Mouse (Mus musculus): ENCODE data around the gene Cerkl. TPM values are rescaled to one million over a fixed set of nuclear protein-coding genes. Genes with fewer than 3 reads are reported as not detected.

Gene Cerkl
- total and polyA plus RNA-seq, 3 experiments: 0.02 to 1.4 TPM; not detected in 1

- H3K36me3 ChIP-seq (replicated peaks): no peaks in the 10 kb centered on the region
- DNase-seq (ENCODE audit: low spot score) (no peak), ATAC-seq (ENCODE audit: extremely low read depth, insufficient number of reproducible peaks, low FRiP score, poor library complexity, severe bottlenecking) (no peak)
- no peak overlapping the region for H3K4me3 ChIP-seq (ENCODE audit: low read depth, low read length)
- H3K9me3 ChIP-seq (replicated peaks): no peaks in the 10 kb centered on the region
- no peak for TF ChIP-seq CTCF (IDR thresholded peaks at IDR 0.05; ENCODE audit: low read depth, low read length)
- no peaks in the 10 kb centered on the region for H3K4me1 ChIP-seq (ENCODE audit: insufficient read depth, low read depth, low read length)
- H3K27me3 ChIP-seq (ENCODE audit: insufficient read depth, low read length): peaks cover 3% of the 10 kb centered on the region
These were observed 45.7 kb downstream of the Cerkl start for GRCm38 (mm10) chr2:79410903-79411255.

- no peak for DNase-seq (ENCODE audit: low spot score)
- no peak for TF ChIP-seq TAL1 (conservative IDR thresholded peaks at IDR 0.05; ENCODE audit: low read depth, low read length)
- TF ChIP-seq GATA1 (IDR thresholded peaks at IDR 0.05; ENCODE audit: borderline replicate concordance, low read length): no peak
- TF ChIP-seq GATA2 (IDR thresholded peaks at IDR 0.05; ENCODE audit: borderline replicate concordance, low read depth, low read length): no peak
- no peak for TF ChIP-seq POLR2AphosphoS5 (IDR thresholded peaks at IDR 0.05; ENCODE audit: insufficient replicate concordance, low read depth, low read length)
- TF ChIP-seq CTCF (IDR thresholded peaks at IDR 0.05; ENCODE audit: low read depth, low read length): no peak
- Histone ChIP-seq H3K4me1 (ENCODE audit: insufficient read depth, low read depth, low read length) (no peaks in the 10 kb centered on the region), H3K9me3 (replicated peaks) (no peaks in the 10 kb centered on the region), H3K4me3 (ENCODE audit: low read depth, low read length) (no peak overlapping the region), H3K36me3 (replicated peaks) (no peaks in the 10 kb centered on the region), H3K27me3 (ENCODE audit: insufficient read depth, low read length) (peaks cover 3% of the 10 kb centered on the region)
- ATAC-seq (ENCODE audit: extremely low read depth, insufficient number of reproducible peaks, low FRiP score, poor library complexity, severe bottlenecking): no peak
These were observed 46.2 kb downstream of the Cerkl start for GRCm38 (mm10) chr2:79410247-79410902.

GRCm38 (mm10) chr2:79405661-79406405 is 50.8 kb downstream of the Cerkl start:
- no peaks in the 10 kb centered on the region; the same call in 1 of the 2 replicates for H3K27me3 ChIP-seq (ENCODE audit: insufficient read depth, low read length)
- H3K36me3 ChIP-seq (replicated peaks): no peaks in the 10 kb centered on the region
- no peaks in the 10 kb centered on the region for H3K9me3 ChIP-seq (replicated peaks)
- DNase-seq (ENCODE audit: low spot score) (no peak), ATAC-seq (ENCODE audit: extremely low read depth, insufficient number of reproducible peaks, low FRiP score, poor library complexity, severe bottlenecking) (no peak)
- TF ChIP-seq TAL1 (conservative IDR thresholded peaks at IDR 0.05; ENCODE audit: low read depth, low read length) (no peak), GATA2 (IDR thresholded peaks at IDR 0.05; ENCODE audit: borderline replicate concordance, low read depth, low read length) (no peak), CTCF (IDR thresholded peaks at IDR 0.05; ENCODE audit: low read depth, low read length) (no peak), GATA1 (IDR thresholded peaks at IDR 0.05; ENCODE audit: borderline replicate concordance, low read length) (no peak), POLR2AphosphoS5 (IDR thresholded peaks at IDR 0.05; ENCODE audit: insufficient replicate concordance, low read depth, low read length) (no peak)
- H3K4me3 ChIP-seq (ENCODE audit: low read depth, low read length): no peak overlapping the region
- H3K4me1 ChIP-seq (ENCODE audit: insufficient read depth, low read depth, low read length): no peaks in the 10 kb centered on the region

- Histone ChIP-seq H3K4me1 (ENCODE audit: insufficient read depth, low read depth, low read length) (no peaks in the 10 kb centered on the region), H3K36me3 (replicated peaks) (no peaks in the 10 kb centered on the region), H3K4me3 (ENCODE audit: low read depth, low read length) (no peak overlapping the region), H3K9me3 (replicated peaks) (no peaks in the 10 kb centered on the region), H3K27me3 (ENCODE audit: insufficient read depth, low read length) (no peaks in the 10 kb centered on the region; the same call in 1 of the 2 replicates)
- DNase-seq (ENCODE audit: low spot score) (no peak), ATAC-seq (ENCODE audit: extremely low read depth, insufficient number of reproducible peaks, low FRiP score, poor library complexity, severe bottlenecking) (no peak)
- TF ChIP-seq POLR2AphosphoS5 (IDR thresholded peaks at IDR 0.05; ENCODE audit: insufficient replicate concordance, low read depth, low read length) (no peak), TAL1 (conservative IDR thresholded peaks at IDR 0.05; ENCODE audit: low read depth, low read length) (no peak), CTCF (IDR thresholded peaks at IDR 0.05; ENCODE audit: low read depth, low read length) (no peak), GATA1 (IDR thresholded peaks at IDR 0.05; ENCODE audit: borderline replicate concordance, low read length) (no peak), GATA2 (IDR thresholded peaks at IDR 0.05; ENCODE audit: borderline replicate concordance, low read depth, low read length) (no peak)
These were observed 56.5 kb downstream of the Cerkl start for GRCm38 (mm10) chr2:79400045-79400444.

- TF ChIP-seq GATA2 (IDR thresholded peaks at IDR 0.05; ENCODE audit: borderline replicate concordance, low read depth, low read length): no peak
- TF ChIP-seq TAL1 (conservative IDR thresholded peaks at IDR 0.05; ENCODE audit: low read depth, low read length): no peak
- no peak for TF ChIP-seq POLR2AphosphoS5 (IDR thresholded peaks at IDR 0.05; ENCODE audit: insufficient replicate concordance, low read depth, low read length)
- TF ChIP-seq GATA1 (IDR thresholded peaks at IDR 0.05; ENCODE audit: borderline replicate concordance, low read length): no peak
- TF ChIP-seq CTCF (IDR thresholded peaks at IDR 0.05; ENCODE audit: low read depth, low read length): no peak
- no peak for ATAC-seq (ENCODE audit: extremely low read depth, insufficient number of reproducible peaks, low FRiP score, poor library complexity, severe bottlenecking)
- Histone ChIP-seq H3K27me3 (ENCODE audit: insufficient read depth, low read length) (no peaks in the 10 kb centered on the region; the same call in 1 of the 2 replicates), H3K4me3 (ENCODE audit: low read depth, low read length) (no peak overlapping the region), H3K36me3 (replicated peaks) (no peaks in the 10 kb centered on the region), H3K4me1 (ENCODE audit: insufficient read depth, low read depth, low read length) (no peaks in the 10 kb centered on the region), H3K9me3 (replicated peaks) (no peaks in the 10 kb centered on the region)
- DNase-seq (ENCODE audit: low spot score): no peak
These were observed 57.2 kb downstream of the Cerkl start for GRCm38 (mm10) chr2:79399234-79400000.

GRCm38 (mm10) chr2:79398831-79399230 is 57.8 kb downstream of the Cerkl start:
- Histone ChIP-seq H3K27me3 (ENCODE audit: insufficient read depth, low read length) (no peaks in the 10 kb centered on the region; the same call in 1 of the 2 replicates), H3K36me3 (replicated peaks) (no peaks in the 10 kb centered on the region), H3K4me1 (ENCODE audit: insufficient read depth, low read depth, low read length) (no peaks in the 10 kb centered on the region), H3K9me3 (replicated peaks) (no peaks in the 10 kb centered on the region), H3K4me3 (ENCODE audit: low read depth, low read length) (no peak overlapping the region)
- DNase-seq (ENCODE audit: low spot score): no peak
- TF ChIP-seq POLR2AphosphoS5 (IDR thresholded peaks at IDR 0.05; ENCODE audit: insufficient replicate concordance, low read depth, low read length) (no peak), CTCF (IDR thresholded peaks at IDR 0.05; ENCODE audit: low read depth, low read length) (no peak), GATA1 (IDR thresholded peaks at IDR 0.05; ENCODE audit: borderline replicate concordance, low read length) (no peak), GATA2 (IDR thresholded peaks at IDR 0.05; ENCODE audit: borderline replicate concordance, low read depth, low read length) (no peak), TAL1 (conservative IDR thresholded peaks at IDR 0.05; ENCODE audit: low read depth, low read length) (no peak)
- ATAC-seq (ENCODE audit: extremely low read depth, insufficient number of reproducible peaks, low FRiP score, poor library complexity, severe bottlenecking): no peak

Data from G1E (cell line).